Mouse (Mus musculus): ENCODE measurements around the gene Hspa1l. TPM values are rescaled to one million over a fixed set of nuclear protein-coding genes. Genes with fewer than 3 reads are reported as not detected.
A peak's percentile ranks its signal among the peaks of the same experiment; 100 is the strongest.

Hspa1l gene
- polyA plus RNA-seq, 1 experiment from 2014 or later = 0.38 TPM

DNA sequence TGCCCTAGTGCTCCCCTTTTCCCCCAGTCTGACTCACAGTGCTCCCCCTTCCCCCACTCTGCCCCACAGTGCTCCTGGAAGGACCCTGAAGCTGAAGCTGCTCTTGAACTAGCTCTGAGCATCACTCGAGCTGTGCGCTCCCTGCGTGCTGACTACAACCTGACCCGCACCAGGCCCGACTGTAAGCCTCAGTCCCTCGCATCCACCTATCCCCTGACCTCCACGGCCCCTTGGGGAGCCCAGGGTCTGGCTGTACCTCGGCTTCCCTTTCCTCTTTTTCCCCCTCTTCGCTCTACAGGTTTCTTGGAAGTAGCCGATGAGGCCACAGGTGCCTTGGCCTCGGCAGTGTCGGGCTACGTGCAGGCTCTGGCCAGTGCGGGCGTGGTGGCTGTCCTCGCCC is 42.8 kb downstream of the Hspa1l start:
- ATAC-seq = no peak
- Histone ChIP-seq H3K9ac (no peak overlapping the region), H3K4me1 (peaks cover 21% of the 10 kb centered on the region), H3K36me3 (peaks cover 69% of the 10 kb centered on the region), H3K9me3 (replicated peaks) (no peaks in the 10 kb centered on the region), H3K27ac (no peak overlapping the region), H3K27me3 (replicated peaks) (no peaks in the 10 kb centered on the region), H3K4me3 (no peak overlapping the region), H3K4me2 (no peak overlapping the region)
- 90% methylated on average over 16 of the region's 16 CpGs for WGBS (ENCODE audit: insufficient replicate concordance)

GRCm38 (mm10) chr17:35016376-35016775 is 43.9 kb downstream of the Hspa1l start, which contains the start of gene Vwa7:
TSS of gene Vwa7 (plus strand) at chr17:35016579.
- Histone ChIP-seq H3K36me3 (peaks cover 58% of the 10 kb centered on the region), H3K9me3 (replicated peaks) (no peaks in the 10 kb centered on the region), H3K9ac (no peak within 1 kb of the TSS), H3K4me2 (no peak within 1 kb of the TSS), H3K4me3 (no peak within 1 kb of the TSS), H3K27ac (0 out of 2 replicates have a peak within 1 kb of the TSS, but pooled peaks have one; percentile 2), H3K4me1 (peaks cover 30% of the 10 kb centered on the region), H3K27me3 (replicated peaks) (no peaks in the 10 kb centered on the region)
- WGBS (ENCODE audit: insufficient replicate concordance) = 81% methylated on average over 12 of the region's 12 CpGs
- ATAC-seq = peak; percentile 17; the same call in 1 of the 2 replicates

DNA sequence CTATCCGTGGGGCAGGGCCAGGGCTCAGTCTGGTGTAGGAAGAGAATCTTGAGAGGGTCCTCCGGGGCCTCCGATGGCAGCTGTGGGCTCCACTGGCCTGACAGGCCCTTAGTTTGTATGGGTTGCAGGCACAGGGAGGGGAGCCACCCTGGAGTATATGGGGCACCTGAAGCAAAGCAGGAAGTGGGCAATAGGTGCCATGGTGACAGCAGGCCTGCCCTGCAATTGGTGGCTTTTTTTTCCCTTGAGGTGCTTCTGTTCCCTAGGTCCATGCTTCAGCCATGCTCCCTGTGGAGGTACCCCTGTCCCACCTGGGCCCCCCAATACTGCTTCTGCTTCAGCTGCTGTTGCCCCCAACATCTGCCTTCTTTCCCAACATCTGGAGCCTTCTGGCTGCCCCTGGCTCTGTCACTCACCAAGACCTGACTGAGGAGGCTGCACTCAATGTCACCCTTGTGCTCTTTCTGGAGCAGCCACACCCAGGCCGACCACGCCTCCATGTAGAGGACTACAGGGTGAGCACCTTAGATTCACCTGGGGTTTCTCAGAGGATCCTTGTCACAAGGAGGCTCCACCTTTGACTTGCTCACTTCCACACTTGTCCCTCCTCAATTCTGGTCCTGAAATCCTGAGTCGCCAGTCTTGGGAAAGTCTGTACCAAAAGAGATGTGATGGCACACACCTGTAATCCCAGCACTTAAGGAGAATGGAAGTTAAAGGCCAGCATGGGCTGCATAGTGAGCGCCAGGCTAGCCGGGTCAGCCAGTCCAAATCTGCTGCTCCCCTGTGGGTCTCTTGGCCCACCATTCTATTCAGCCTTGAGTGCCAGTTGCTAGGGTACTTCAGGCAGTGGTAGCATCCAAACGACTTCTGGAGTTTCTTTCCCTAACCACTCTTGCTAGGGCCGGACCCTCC is 44.5 kb downstream of the Hspa1l start:
- Histone ChIP-seq H3K4me1 (peaks cover 37% of the 10 kb centered on the region), H3K27ac (0 out of 2 replicates have a peak overlapping the region, but pooled peaks have one; percentile 2), H3K4me3 (no peak overlapping the region), H3K27me3 (replicated peaks) (no peaks in the 10 kb centered on the region), H3K36me3 (peaks cover 51% of the 10 kb centered on the region), H3K9ac (no peak overlapping the region), H3K9me3 (replicated peaks) (no peaks in the 10 kb centered on the region), H3K4me2 (no peak overlapping the region)
- 72% methylated on average over 10 of the region's 10 CpGs for WGBS (ENCODE audit: insufficient replicate concordance)
- ATAC-seq = no peak

GRCm38 (mm10) chr17:35017706-35018030 is 45.2 kb downstream of the Hspa1l start:
- peaks cover 45% of the 10 kb centered on the region for H3K36me3 ChIP-seq
- ATAC-seq = no peak

DNA sequence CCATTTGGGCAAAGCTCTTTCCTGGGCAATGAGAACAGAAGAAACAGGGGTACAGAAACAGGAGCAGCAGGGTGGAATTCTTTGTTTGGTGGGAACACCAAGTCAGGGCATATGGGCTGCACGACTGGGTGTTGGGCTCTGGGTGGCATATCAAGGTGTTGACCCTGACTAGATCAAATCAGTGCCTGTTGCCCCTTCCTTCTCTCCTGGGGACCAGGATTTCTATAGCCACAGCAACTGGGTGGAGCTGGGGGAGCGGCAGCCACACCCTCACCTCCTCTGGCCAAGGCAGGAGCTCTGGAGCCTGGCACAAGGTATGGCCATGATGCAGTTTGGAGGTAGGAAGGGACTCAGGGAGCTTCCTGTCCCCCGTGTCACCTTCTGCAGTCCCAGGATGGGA is 45.7 kb downstream of the Hspa1l start:
- WGBS (ENCODE audit: insufficient replicate concordance) = 56% methylated on average over 3 of the region's 3 CpGs
- ATAC-seq = no peak
- H3K27ac ChIP-seq = no peak overlapping the region
- no peaks in the 10 kb centered on the region for H3K27me3 ChIP-seq (replicated peaks)
- H3K4me3 ChIP-seq = no peak overlapping the region
- peaks cover 48% of the 10 kb centered on the region for H3K4me1 ChIP-seq
- no peak overlapping the region for H3K9ac ChIP-seq
- no peaks in the 10 kb centered on the region for H3K9me3 ChIP-seq (replicated peaks)
- H3K36me3 ChIP-seq = peaks cover 40% of the 10 kb centered on the region
- H3K4me2 ChIP-seq = no peak overlapping the region

More at GRCm38 (mm10) chr17:35017706-35018030, 45.2 kb downstream of the Hspa1l start:
- no peaks in the 10 kb centered on the region for H3K9me3 ChIP-seq (replicated peaks)
- H3K4me2 ChIP-seq = no peak overlapping the region
- H3K9ac ChIP-seq = no peak overlapping the region
- 68% methylated on average over 14 of the region's 14 CpGs for WGBS (ENCODE audit: insufficient replicate concordance)
- no peak overlapping the region for H3K27ac ChIP-seq
- no peak overlapping the region for H3K4me3 ChIP-seq
- peaks cover 43% of the 10 kb centered on the region for H3K4me1 ChIP-seq
- H3K27me3 ChIP-seq (replicated peaks) = no peaks in the 10 kb centered on the region

DNA sequence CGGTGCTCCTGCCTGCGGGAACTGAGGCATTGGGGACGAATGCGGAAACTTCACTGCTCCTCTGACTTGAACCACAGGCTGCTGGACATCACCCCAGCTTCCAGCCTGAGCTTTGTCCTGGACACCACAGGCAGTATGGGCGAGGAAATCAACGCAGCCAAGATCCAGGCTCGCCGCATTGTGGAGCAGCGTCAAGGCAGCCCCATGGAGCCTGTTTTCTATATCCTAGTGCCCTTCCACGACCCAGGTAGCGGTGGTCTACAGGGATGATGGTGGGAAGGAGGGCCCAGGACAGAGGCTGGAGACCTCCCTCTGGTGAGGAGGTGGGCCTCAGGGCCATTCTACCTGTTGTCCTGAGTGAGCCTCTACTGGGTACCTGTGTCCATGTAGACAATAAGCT is 47.4 kb downstream of the Hspa1l start:
- Histone ChIP-seq H3K36me3 (peaks cover 23% of the 10 kb centered on the region), H3K27me3 (replicated peaks) (0 out of 2 replicates have a peak, but pooled peaks cover 3% of the 10 kb centered on the region), H3K4me1 (peaks cover 65% of the 10 kb centered on the region), H3K4me3 (no peak overlapping the region), H3K9me3 (replicated peaks) (no peaks in the 10 kb centered on the region), H3K9ac (no peak overlapping the region), H3K4me2 (no peak overlapping the region), H3K27ac (no peak overlapping the region)
- ATAC-seq = no peak
- 81% methylated on average over 11 of the region's 11 CpGs for WGBS (ENCODE audit: insufficient replicate concordance)

GRCm38 (mm10) chr17:35020551-35020950 is 48.0 kb downstream of the Hspa1l start:
- Histone ChIP-seq H3K9me3 (replicated peaks) (no peaks in the 10 kb centered on the region), H3K4me1 (peaks cover 71% of the 10 kb centered on the region), H3K4me2 (no peak overlapping the region), H3K9ac (no peak overlapping the region), H3K36me3 (peaks cover 16% of the 10 kb centered on the region), H3K4me3 (no peak overlapping the region), H3K27ac (no peak overlapping the region), H3K27me3 (replicated peaks) (0 out of 2 replicates have a peak, but pooled peaks cover 3% of the 10 kb centered on the region)
- WGBS (ENCODE audit: insufficient replicate concordance) = 74% methylated on average over 8 of the region's 8 CpGs
- ATAC-seq = no peak

- Histone ChIP-seq H3K4me2 (peak overlapping the region; percentile 57), H3K27me3 (replicated peaks) (0 out of 2 replicates have a peak, but pooled peaks cover 3% of the 10 kb centered on the region), H3K4me1 (peaks cover 74% of the 10 kb centered on the region), H3K9ac (peak overlapping the region; percentile 47; the same call in 1 of the 2 replicates), H3K9me3 (replicated peaks) (no peaks in the 10 kb centered on the region), H3K36me3 (peaks cover 9% of the 10 kb centered on the region), H3K27ac (peak overlapping the region; percentile 77), H3K4me3 (peak overlapping the region; percentile 18)
- 3% methylated on average over 17 of the region's 17 CpGs for WGBS (ENCODE audit: insufficient replicate concordance)
- ATAC-seq = peak; percentile 13; the same call in 1 of the 2 replicates
Observed at GRCm38 (mm10) chr17:35021163-35021808, 48.8 kb downstream of the Hspa1l start.

DNA sequence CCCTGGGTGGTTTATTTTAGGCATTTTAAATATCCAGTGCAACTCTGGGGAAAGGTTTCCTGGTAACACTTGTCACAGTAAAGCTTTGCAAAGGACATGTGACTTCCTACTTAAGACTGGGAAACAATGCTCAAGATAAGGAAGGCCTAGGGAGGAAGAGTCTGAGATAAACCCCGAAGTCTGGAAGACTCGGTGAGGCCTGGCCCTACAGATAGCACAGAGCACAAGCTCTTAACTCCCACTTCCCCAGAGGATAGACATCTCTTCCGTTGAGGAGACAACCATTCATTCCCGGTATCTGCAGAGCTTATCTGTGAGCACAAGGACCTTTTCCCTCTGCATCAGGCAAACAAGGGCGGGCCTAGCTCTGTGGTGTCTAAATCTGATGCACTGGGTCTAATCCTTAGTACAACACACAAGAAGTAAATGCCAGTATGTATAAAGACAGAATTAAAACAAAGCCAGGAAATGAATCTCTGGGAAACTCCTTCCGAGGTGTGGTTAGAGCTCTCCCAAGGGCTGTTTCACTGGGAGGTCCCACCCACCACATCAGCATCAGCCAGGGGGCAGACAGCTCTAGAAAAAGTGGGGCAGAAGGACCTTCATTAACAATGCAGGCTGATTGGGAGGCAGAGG is 49.5 kb downstream of the Hspa1l start:
- Histone ChIP-seq H3K27me3 (replicated peaks) (0 out of 2 replicates have a peak, but pooled peaks cover 3% of the 10 kb centered on the region), H3K27ac (peak overlapping the region; percentile 77), H3K9ac (no peak overlapping the region), H3K4me1 (peaks cover 70% of the 10 kb centered on the region), H3K4me2 (peak overlapping the region; percentile 57), H3K36me3 (peaks cover 2% of the 10 kb centered on the region), H3K9me3 (replicated peaks) (no peaks in the 10 kb centered on the region), H3K4me3 (no peak overlapping the region)
- ATAC-seq = peak; percentile 90
- WGBS (ENCODE audit: insufficient replicate concordance) = 5% methylated on average over 6 of the region's 6 CpGs

GRCm38 (mm10) chr17:35022541-35023060 is 50.1 kb downstream of the Hspa1l start:
- Histone ChIP-seq H3K4me1 (peaks cover 74% of the 10 kb centered on the region), H3K9ac (no peak overlapping the region), H3K4me2 (peak overlapping the region; percentile 57; the same call in 1 of the 2 replicates), H3K4me3 (no peak overlapping the region), H3K9me3 (replicated peaks) (no peaks in the 10 kb centered on the region), H3K27ac (peak overlapping the region; percentile 77), H3K27me3 (replicated peaks) (0 out of 2 replicates have a peak, but pooled peaks cover 3% of the 10 kb centered on the region), H3K36me3 (no peaks in the 10 kb centered on the region)
- 60% methylated on average over 8 of the region's 8 CpGs for WGBS (ENCODE audit: insufficient replicate concordance)
- ATAC-seq = no peak

- no peak overlapping the region for H3K4me3 ChIP-seq
- H3K9ac ChIP-seq = 0 out of 2 replicates have a peak overlapping the region, but pooled peaks have one; percentile 13
- no peaks in the 10 kb centered on the region for H3K36me3 ChIP-seq
- peak overlapping the region; percentile 77; the same call in 1 of the 2 replicates for H3K27ac ChIP-seq
- H3K4me1 ChIP-seq = peaks cover 74% of the 10 kb centered on the region
- 79% methylated on average over 5 of the region's 5 CpGs for WGBS (ENCODE audit: insufficient replicate concordance)
- ATAC-seq = no peak
- H3K4me2 ChIP-seq = no peak overlapping the region
- 0 out of 2 replicates have a peak, but pooled peaks cover 3% of the 10 kb centered on the region for H3K27me3 ChIP-seq (replicated peaks)
- H3K9me3 ChIP-seq (replicated peaks) = no peaks in the 10 kb centered on the region
Observed at GRCm38 (mm10) chr17:35023221-35023620, 50.7 kb downstream of the Hspa1l start.

Measured in liver, embryonic 12.5 days (tissue).